Mouse (Mus musculus): Measurements from ENCODE around the gene Rbfox2.

GRCm38 (mm10) chr15:77213829-77214228 lies 93.0 kb downstream of the Rbfox2 start:
- TF ChIP-seq CTCF (IDR thresholded peaks at IDR 0.05; ENCODE audit: borderline replicate concordance, insufficient read depth, low read length) (no peak), POLR2A (IDR thresholded peaks at IDR 0.05; ENCODE audit: low read depth, low read length) (no peak)
